Mouse (Mus musculus): Measurements from ENCODE around the gene Mpdz.

Mpdz gene

GRCm38 (mm10) chr4:81442078-81442981, at the start of gene Mpdz:
Gene Mpdz, minus strand, starts transcription at chr4:81442815.
- DNase-seq (ENCODE audit: low spot score in 2 of 2): peak in 1 of 2 experiments; percentile 12

DNA sequence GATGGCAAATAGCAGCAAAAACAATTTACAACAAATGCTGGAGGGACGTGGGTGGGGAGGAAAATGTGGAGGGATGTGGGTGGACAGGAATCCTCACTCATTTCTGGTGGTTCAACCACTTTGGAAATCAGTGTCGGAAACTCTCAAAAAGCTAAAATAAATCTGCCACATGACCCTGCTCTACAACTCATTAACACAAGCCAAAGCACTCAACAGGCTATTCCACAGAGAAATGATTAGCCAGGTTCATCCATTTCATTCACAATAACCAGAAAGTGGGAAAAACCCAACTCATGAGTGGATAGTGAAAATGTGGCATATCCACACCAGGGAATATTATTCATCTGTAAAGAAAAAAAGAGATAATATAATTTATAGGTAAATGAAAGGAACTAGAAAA, 47.9 kb upstream of the Mpdz start:
- DNase-seq (ENCODE audit: low spot score in 2 of 2): no peak

- DNase-seq (ENCODE audit: low spot score in 2 of 2): no peak
Observed at GRCm38 (mm10) chr4:81484603-81485002, 42.0 kb upstream of the Mpdz start.

DNA sequence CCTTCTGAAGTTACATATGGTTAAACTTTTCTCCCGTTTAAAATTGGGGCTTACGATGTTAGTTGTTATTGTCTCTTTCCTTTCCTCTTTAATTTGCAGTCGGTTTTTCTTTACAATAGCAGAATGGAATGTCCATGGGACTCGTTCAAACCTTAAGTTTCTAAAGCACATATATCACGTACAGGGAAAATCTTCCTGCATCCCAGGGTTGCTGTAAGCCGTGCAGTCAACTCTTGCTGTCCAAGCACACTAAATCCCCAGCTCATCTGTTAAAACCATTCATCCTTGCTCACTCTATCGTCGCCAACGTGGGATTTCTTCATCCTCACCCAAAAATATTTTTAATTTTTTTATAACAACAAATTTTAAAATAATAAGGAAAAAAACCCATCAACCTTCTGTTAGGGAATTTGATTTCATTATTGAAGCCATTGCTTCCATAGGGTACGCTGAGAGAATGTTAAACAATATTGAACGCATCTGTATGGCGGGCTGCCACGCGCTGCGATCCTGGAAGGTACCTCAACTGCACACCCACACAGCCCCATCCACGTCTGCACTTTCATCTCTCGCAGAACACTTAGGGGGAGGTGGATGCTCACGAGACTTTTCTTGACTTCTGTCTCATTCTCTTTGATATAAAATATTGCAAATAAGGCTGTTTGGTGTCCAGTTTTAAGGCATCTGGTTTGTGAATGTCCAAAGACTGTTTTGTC, 41.4 kb upstream of the Mpdz start:
- no peak for DNase-seq (ENCODE audit: low spot score in 2 of 2)

- no peak for DNase-seq (ENCODE audit: low spot score in 2 of 2)
Observed at GRCm38 (mm10) chr4:81483159-81483558, 40.5 kb upstream of the Mpdz start.

GRCm38 (mm10) chr4:81466821-81467220, 24.2 kb upstream of the Mpdz start:
- no peak for DNase-seq (ENCODE audit: low spot score in 2 of 2)

GRCm38 (mm10) chr4:81465172-81465571, 22.6 kb upstream of the Mpdz start:
- no peak for DNase-seq (ENCODE audit: low spot score in 2 of 2)

DNA sequence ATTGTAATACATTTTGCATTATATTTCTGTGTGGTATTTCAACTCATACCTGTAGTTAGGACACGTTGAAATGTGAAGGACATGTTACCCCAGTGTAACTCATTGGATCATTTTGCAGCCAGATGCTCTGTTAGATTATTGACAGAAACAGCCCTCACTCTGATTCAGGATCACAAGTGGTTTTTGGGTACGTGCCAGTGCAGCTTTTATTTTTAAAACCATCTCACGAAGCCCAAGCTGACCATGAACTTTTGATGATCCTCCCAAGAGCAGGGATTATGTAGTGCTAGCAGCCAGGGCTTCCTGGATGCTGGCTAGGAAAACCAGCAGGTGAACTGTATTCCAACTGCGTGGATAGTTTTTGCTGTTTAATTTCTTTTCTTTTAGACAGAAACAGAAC, 19.6 kb upstream of the Mpdz start:
- no peak for DNase-seq (ENCODE audit: low spot score in 2 of 2)

DNA sequence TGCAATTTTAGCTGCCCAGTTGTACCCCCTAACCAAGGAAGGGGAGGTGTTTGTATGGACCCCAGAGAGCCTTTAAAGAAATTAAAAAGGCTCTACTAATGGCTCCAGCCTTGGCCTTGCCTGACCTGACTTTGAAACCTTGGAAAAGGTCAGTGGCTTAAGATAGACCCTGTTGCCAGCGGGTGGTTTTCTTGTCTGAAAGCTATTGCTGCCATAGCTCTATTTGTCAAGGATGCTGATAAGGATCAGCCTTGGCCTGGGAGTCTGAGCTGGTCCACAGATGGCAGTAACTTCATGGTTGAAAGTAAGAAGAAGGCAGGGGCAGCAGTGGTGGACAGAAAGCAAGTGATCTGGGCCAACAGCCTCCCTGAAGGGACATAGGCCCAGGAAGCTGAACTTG, 16.3 kb upstream of the Mpdz start:
- DNase-seq (ENCODE audit: low spot score in 2 of 2): no peak

DNA sequence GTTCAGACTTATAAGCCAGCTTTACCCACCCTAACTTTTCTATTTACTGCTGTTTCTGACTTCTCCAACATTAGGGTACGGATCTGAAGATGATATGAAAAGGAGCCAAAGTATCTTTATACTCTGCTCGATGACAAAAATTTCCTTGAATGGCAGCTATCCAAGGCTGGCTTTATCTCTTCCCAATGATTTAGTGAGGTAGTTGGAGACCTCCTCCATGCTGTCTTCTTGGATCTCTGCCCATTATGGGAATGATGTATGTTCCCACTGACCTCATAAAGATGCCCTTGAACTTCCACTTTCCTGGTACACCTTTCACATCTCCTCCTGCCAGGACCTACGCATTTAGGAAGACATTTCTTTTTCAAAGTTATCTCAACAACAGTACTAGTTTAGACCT, 11.2 kb upstream of the Mpdz start:
- DNase-seq (ENCODE audit: low spot score in 2 of 2): no peak

DNA sequence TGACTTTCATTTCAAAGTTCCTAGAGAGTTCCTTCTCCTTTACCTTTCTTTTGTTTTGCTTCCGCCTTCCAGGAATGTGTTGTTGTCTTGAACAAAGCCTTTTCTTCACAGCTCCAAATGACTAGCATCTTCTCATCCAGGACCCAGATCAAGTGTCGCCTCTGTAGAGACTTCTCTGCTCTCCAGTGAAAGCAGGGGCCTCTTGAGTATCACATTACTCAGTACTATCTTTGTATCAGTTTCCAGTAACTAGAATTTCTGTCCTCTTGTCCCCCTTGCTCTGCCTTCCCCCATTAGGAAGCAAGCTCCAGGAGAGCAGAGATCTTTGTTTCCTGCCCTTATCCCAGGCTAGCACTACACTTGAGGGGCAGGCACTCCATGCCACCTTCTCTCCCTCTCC, 9.6 kb upstream of the Mpdz start:
- no peak for DNase-seq (ENCODE audit: low spot score in 2 of 2)

- DNase-seq (ENCODE audit: low spot score in 2 of 2): no peak
Observed at GRCm38 (mm10) chr4:81449413-81449812, 6.8 kb upstream of the Mpdz start.

DNA sequence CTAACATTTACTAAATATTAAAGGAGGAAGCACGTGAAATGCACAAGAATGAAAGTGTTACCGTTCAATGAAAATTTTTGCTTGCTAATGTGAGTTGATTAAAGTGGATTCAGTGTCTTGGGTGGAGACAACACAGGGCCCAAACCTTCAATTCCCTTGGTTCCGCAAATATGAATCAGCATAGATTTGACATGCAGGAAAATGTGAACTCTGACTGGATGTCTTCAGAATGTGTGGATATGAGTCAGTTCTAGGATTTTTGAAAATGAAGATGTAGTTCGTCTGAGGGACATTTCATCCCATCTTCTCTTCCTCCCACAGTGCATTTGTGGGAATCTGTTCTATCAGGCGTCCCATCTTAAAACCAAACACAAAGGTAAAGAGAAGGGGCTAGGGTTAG, 951 bp upstream of the Mpdz start:
- no peak for DNase-seq (ENCODE audit: low spot score in 2 of 2)

DNA sequence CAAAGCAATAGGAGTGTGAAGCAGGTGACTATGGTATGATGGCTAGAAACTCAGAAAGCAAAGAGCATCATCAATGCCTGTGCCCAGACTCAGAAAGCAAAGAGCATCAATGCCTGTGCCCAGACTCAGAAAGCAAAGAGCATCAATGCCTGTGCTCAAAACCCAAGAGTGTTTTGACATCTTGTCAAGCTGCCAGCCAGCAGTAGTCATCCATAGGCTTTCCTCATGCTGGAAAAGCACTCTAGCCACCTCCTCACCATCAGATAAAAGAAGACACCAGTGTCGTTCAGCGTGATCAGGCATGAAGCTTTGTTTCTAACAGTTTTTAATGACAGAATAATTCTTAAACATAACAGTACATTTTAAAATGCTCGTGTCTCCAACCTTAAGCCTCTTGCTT, 8.7 kb downstream of the Mpdz start:
- no peak for DNase-seq (ENCODE audit: low spot score in 2 of 2)

DNA sequence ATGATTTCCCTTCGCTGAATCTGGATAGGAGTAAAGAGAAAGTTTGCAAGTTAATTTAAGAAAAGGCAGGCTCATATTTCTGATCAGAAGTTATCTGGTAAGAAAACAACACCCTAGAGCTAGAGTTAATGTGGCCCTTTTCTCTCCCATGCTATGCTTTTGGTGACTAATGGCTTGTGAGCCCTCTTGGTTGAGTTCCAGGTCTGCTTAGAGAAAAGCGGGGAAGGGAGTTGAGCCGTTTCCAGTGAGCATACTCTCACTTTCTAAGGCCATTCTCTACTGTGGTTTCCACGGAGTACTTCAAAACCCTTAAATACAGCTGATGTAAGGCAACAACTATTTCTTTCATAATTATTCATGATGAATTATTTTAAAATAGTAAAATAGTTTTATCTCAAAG, 11.8 kb downstream of the Mpdz start:
- no peak for DNase-seq (ENCODE audit: low spot score in 2 of 2)

DNA sequence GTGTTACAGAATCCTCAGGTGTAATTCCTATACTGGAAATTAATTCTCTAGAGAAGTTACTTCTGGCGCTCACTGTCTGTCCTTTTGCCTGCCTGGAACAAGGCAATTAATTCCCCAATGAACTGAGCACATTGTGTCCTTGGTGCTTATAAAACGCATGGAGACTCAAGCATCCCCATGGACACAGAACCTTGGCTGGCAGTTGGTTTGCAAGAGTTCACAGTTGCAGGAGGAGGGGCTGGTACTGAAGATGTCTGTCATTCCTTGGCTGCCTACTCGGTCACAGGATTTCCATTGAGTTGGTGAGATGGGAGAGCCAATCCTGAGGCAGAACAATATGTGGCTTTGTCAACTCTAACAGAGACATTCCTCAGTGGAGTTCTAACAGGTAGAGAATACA, 12.5 kb downstream of the Mpdz start:
- DNase-seq (ENCODE audit: low spot score in 2 of 2): no peak

GRCm38 (mm10) chr4:81429670-81430069, 12.9 kb downstream of the Mpdz start:
- DNase-seq (ENCODE audit: low spot score in 2 of 2): no peak

DNA sequence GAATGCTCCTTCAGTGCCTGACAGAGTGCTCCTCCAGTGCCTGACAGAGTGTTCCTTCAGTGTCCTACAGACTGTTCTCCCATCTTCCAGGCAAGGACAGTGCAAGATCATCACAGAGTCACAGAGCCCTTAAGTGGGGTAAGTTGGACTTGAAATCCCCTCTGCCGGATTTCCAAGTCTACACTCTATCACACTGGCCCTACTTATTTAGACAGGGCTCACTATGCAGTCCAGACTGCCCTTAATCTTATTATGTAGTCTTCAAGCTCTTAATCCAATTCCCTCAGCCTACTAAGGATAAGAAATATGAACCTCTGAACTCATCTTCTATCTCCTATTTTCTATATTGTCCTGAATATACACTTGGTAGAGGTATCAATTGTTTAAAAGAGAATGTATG, 19.1 kb downstream of the Mpdz start:
- DNase-seq (ENCODE audit: low spot score in 2 of 2): no peak

DNA sequence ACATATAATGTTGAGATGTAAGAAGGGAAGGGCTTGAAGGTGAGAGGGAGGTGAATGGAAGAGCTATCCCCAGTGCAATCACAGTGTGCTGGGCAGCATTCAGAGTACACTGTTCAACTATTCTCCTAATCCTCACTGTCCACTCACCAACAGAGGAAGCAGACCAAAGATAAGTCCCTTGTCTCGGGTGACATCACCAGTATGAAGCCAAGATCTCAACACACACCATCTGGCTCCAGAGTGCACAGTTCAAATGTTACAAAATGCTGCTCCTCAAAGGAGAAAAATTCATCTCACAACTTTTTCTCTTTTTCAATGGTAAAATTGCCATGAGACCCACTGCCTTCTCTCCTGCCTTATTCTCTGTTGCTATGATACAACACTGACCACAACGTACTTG, 21.0 kb downstream of the Mpdz start:
- no peak for DNase-seq (ENCODE audit: low spot score in 2 of 2)

- DNase-seq (ENCODE audit: low spot score in 2 of 2): no peak
Observed at GRCm38 (mm10) chr4:81415324-81416026, 27.1 kb downstream of the Mpdz start.

GRCm38 (mm10) chr4:81414684-81415323, 27.8 kb downstream of the Mpdz start:
- no peak for DNase-seq (ENCODE audit: low spot score in 2 of 2)

- no peak for DNase-seq (ENCODE audit: low spot score in 2 of 2)
Observed at GRCm38 (mm10) chr4:81396883-81397282, 45.7 kb downstream of the Mpdz start.

Measured in spleen, postnatal 10 days (tissue).